Mouse (Mus musculus) activated CD4-positive, CD25-positive, alpha-beta regulatory T cell, adult 4 months (primary cell): ENCODE results near the gene Adgrv1. TPM values are rescaled to one million over a fixed set of nuclear protein-coding genes. Genes with fewer than 3 reads are reported as not detected.

Experiments
- polyA plus RNA-seq, 2 experiments: library from polyadenylated mRNA; unstranded; fragments of 100-300 nt; shearing (Covaris generic); gene quantifications; one replicate each; pipeline ENCODE4 v1.2.1; 2017

Gene Adgrv1
- polyA plus RNA-seq, 2 experiments from 2014 or later, result 0.66 TPM; not detected in 1

Other genes starting within 250 kb of the Adgrv1 start
- 10 to 100 TPM; 14.3 to 17.2 TPM for gene Lysmd3, start 24.5 kb upstream of the Adgrv1 start, polyA plus RNA-seq
- 10 to 100 TPM in 1 of 2 experiments, 1 to 10 TPM in 1; 7.7 to 11.5 TPM for gene Polr3g, start 77.9 kb upstream of the Adgrv1 start, polyA plus RNA-seq
- 10 to 100 TPM; 10.9 to 16.5 TPM for gene Mblac2, start 78.2 kb upstream of the Adgrv1 start, polyA plus RNA-seq
- gene Cetn3, start 149.9 kb upstream of the Adgrv1 start, polyA plus RNA-seq, result 100 to 1,000 TPM; 164 to 180 TPM